Mouse (Mus musculus) liver, adult 2 months (tissue): ENCODE measurements around the gene Poc1a.
A peak's percentile ranks its signal among the peaks of the same experiment; 100 is the strongest.

Experiments used
- CTCF ChIP-seq: fragments of 200-500 bp; IDR thresholded peaks from 2 replicates; pipeline ENCODE4 v1.5.1; 2011; ENCODE audit warnings: low read depth, low read length, control low read depth
- POLR2A ChIP-seq: fragments of 200-500 bp; IDR thresholded peaks from 2 replicates; pipeline ENCODE4 v1.6.1; 2011; ENCODE audit warnings: low read length, control low read depth; ENCODE audit not compliant: insufficient read depth; ENCODE audit errors: extremely low read depth

DNA sequence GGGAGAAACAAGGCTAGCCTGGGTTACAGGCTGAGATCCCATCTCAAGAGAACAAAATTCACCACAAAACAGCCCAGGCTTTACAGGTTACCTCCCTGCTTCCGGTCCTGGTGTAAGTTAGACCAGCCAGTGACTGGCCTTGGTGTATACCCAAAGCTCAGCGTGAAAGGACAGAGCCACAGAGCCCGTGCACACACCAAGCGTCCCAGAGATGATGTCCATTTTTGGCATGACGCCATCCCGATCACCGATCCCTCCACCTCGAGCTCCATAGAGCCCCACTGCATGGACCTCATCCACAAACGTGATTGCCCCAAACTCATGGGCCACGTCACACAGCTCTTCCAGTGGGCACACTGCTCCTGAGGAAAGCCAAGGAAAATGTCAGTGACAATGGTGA, 43.0 kb upstream of the Poc1a start:
- 0 out of 2 replicates have a peak, but pooled peaks have one; percentile 2 for TF ChIP-seq CTCF
- peak; percentile 36; the same call in 1 of the 2 replicates for TF ChIP-seq POLR2A
